Mouse (Mus musculus) mammary gland, adult 2 months (tissue): ENCODE measurements around the gene Plaur. TPM values are rescaled to one million over a fixed set of nuclear protein-coding genes. Genes with fewer than 3 reads are reported as not detected.

Experiments
- polyA plus RNA-seq: library from polyadenylated mRNA; depleted of rRNA; stranded (reverse); fragments of >200 nt; gene quantifications from 2 replicates; pipeline ENCODE4 v1.2.3, GENCODE M21; 2012; ENCODE audit warnings: low replicate concordance; rRNA removed

The Plaur gene
- polyA plus RNA-seq: 14.8 and 26.7 TPM in 2 replicates

DNA sequence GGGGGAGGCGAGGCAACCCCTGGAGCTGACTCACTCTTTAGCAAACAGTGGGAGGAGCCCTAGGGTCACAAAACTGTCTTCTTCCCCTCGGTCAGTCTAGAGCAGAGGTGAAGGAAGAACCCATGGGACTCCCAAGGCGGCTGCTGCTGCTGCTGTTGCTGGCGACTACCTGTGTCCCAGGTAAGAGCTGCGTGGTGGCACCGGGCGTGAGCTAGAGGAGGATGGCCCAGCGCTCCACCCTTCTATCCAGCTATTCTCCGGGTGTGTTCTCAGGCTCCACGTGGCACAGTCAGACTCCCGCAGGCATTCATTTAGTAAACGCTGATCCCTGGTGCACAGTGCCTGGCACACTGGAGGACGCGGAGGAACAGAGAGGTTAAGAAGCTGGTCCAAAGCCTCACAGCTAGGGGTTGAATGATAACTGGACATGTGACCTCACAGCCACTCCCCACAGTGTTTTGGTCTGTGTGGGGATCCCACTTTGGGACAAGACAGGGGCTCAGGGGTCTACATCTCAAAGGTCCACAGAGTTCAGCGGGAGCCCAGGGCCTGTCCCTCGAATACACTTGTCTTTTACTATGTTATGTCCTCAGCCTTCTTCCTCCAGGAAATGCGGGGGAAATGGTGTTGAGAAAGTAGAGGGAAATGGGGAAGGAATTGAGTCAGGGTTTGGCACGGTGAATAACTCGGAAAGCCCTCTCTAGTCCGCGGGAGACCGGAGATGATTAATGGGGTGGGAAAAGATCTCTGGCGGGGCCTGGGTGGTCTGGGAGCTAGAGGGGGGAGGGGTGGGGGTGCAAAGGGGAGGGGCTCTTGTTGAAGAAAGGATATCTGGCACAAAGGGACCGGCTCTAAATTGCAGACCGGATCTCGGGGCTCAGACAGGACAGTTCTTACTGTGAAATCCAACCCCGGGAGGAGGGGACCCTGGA is at the start of gene Plaur:
Gene Plaur, plus strand, starts transcription at position 97 of the 932 bp plus-strand sequence.

DNA sequence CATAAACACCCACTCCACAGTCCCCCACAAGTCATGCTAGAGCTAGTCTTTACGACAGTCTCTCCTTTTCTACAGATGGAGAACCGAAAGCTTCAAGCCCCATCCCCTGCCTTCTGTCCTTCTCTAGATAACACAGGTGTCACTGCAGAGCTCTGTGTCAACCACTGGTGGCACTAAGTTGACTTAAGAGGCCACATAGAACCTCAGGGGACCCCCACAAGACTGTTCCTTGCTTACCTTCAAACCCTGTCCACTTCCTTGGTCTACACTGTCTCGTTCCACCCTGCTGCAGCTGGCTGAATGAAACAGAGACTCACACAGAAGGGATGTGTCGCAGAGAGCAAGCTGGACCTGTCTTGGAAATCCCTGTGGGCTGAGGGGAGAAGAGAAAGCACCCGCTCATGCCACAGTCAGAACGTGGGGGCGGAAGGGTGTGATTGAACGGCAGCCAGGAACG is 10.4 kb upstream of the Plaur start, which contains the start of gene Irgc1:
Gene Irgc1, minus strand, starts transcription at position 443 of the 457 bp plus-strand sequence.

DNA sequence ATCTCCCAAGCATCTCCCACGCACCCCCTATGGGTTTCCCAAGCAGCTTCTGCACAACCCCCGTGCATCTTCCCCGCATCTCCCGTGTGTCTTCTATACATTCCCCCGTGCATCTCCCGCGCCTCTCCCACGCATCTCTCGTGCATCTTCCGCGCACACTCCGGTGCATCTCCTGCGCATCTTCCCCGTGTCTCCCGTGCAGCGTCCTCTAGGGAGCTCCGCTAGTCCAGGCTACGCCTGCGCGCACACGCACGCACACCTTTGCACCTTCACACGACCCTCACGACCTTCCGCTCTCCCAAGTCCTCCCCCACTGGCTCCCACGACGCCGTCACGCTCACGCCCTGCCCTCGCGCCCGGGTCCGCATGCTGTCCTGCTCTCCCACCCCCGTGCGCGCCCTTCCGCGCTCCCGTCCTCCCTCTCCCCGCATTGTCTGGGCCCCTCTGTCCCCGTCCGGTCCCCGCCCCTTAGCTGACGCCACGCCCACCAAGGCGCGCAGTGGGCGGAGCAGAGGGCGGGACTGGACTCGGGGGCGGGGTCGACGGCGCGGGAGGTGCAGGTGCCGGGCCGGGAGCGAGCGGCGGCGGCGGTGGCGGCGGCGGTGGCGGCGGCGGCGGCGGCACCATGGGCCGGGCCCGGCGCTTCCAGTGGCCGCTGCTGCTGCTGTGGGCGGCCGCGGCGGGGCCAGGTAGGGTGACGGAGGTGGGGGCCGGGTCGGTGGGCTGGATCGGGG is 19.4 kb downstream of the Plaur start, which contains the start of gene Cadm4:
Gene Cadm4, plus strand, starts transcription at position 550 of the 734 bp plus-strand sequence.

DNA sequence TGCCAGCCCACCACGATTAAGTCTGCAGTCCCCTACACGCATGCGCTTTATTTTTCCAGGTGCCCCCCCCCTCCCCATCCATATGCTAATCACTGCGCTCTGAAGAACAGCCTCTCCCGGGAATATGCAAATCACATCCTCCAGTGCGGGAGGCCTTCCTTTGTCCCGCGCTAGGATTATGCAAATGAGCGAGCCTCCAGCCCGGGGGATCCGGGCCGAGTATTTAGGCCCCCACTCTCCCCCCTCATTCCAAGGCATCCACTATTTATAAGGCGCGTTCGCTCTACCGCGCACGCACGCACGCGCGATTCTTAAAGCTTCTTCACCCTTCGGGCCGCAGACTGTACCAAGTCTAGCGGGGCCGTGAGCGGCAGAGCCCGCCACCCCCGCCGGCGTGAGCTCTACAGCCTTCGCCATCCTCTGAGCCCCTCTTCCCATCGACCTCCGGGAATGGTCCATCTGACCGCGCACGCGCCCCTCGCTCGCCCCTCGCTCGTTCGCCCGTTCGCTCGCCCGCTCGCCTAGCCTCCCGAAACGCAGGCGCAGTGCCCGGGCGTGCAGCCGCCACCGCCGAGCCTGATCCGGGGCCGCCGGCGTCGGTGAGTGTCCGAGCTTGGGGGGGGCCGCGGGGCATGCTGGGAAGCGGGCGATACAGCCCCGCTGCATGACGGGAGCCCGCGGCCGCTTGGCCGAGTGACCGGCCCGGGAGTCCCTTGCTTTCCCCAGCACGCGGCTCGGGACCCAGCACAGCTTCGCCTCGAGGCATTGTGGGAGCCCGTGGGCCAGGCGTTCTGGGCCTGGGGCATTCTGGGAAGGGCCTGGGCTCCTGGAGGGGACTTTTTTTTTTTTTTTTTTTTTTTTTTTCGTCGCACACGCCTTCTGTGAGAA is 44.8 kb downstream of the Plaur start, which contains the start of gene Zfp428:
Gene Zfp428, plus strand, starts transcription at position 169 of the 888 bp plus-strand sequence.

DNA sequence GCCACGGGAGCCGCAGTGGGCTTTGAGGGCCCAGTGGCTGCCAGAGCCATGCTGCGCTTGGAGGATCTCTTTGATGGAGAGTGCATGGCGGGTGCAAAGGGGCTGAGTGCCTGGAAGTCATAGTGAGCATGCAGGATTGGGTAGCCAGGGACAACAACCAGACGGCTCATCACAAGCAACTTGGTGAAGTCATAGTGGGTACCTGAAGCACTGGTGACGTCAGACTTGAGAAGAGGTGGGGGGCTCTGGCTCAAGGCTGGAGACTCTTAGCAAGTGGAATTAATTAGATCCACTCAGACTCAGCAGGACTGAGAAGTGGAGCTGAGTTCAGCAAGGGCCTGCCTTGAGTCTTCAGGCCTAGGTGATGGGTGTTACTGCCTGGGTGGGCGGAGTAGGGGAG is 50.1 kb downstream of the Plaur start, which contains the start of gene AC161166.1:
Gene AC161166.1, minus strand, starts transcription at position 101 of the 400 bp plus-strand sequence.

Other genes with a start within 250 kb of the Plaur start
- 0.81 and 1.4 TPM in 2 replicates for gene Zfp109, start 224.9 kb upstream of the Plaur start, polyA plus RNA-seq
- 0.42 and 0.96 TPM in 2 replicates for gene Zfp108, start 207.7 kb upstream of the Plaur start, polyA plus RNA-seq
- gene Zfp93, start 192.1 kb upstream of the Plaur start, polyA plus RNA-seq: 1.2 and 2.0 TPM in 2 replicates
- 3.0 and 5.6 TPM in 2 replicates for gene Zfp61, start 161.3 kb upstream of the Plaur start, polyA plus RNA-seq
- 4.3 and 7.8 TPM in 2 replicates for gene Zfp94, start 145.8 kb upstream of the Plaur start, polyA plus RNA-seq
- gene Tescl, start 128.5 kb upstream of the Plaur start, polyA plus RNA-seq: not detected in 2 replicates
- gene Lypd5, start 113.3 kb upstream of the Plaur start, polyA plus RNA-seq: 0.16 and 2.8 TPM in 2 replicates
- 35.8 and 76.3 TPM in 2 replicates for gene Kcnn4, start 92.2 kb upstream of the Plaur start, polyA plus RNA-seq
- gene Smg9, start 62.9 kb upstream of the Plaur start, polyA plus RNA-seq: 64.5 and 74.1 TPM in 2 replicates
- 1.1 and 4.1 TPM in 2 replicates for gene Irgc1, start 10.2 kb upstream of the Plaur start, polyA plus RNA-seq
- 12.6 and 19.7 TPM in 2 replicates for gene Cadm4, start 19.5 kb downstream of the Plaur start, polyA plus RNA-seq
- 4.9 and 17.5 TPM in 2 replicates for gene Zfp428, start 44.5 kb downstream of the Plaur start, polyA plus RNA-seq
- gene AC161166.1, start 50.0 kb downstream of the Plaur start, polyA plus RNA-seq: not detected in 2 replicates
- gene Irgq, start 68.2 kb downstream of the Plaur start, polyA plus RNA-seq: 19.0 and 20.6 TPM in 2 replicates
- 0.23 and 0.34 TPM in 2 replicates for gene Pinlyp, start 83.6 kb downstream of the Plaur start, polyA plus RNA-seq
- gene Xrcc1, start 83.8 kb downstream of the Plaur start, polyA plus RNA-seq: 40.5 and 54.7 TPM in 2 replicates
- 25.3 and 33.7 TPM in 2 replicates for gene Ethe1, start 125.1 kb downstream of the Plaur start, polyA plus RNA-seq
- 0.22 and 0.80 TPM in 2 replicates for gene Zfp575, start 125.2 kb downstream of the Plaur start, polyA plus RNA-seq
- 3.0 and 6.6 TPM in 2 replicates for gene Phldb3, start 148.3 kb downstream of the Plaur start, polyA plus RNA-seq
- 7.3 and 8.8 TPM in 2 replicates for gene Lypd3, start 174.1 kb downstream of the Plaur start, polyA plus RNA-seq
- gene Tex101, start 214.2 kb downstream of the Plaur start, polyA plus RNA-seq: not detected in 2 replicates
- not detected in 2 replicates for gene BC049730, start 246.8 kb downstream of the Plaur start, polyA plus RNA-seq